In the genomic region with DNA sequence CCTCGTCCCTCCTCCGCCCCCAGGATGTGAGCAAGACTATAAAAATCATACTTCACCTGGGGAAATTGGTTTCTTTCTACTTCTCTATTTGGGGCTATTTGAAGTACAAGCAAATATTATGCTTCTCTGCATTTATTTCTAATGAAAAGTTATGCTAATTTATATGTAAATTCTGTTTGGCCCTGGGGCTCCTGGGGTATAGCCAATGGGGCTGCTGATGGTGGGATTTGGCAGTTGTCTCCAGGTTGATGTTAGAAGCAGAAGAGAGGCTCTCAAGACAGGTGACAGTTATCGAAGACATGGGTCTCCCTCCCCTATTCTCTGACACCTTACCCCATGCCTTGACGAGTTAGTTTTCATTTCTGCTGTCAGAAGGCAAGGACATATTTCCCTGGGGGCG, we compare ENCODE assay signal across 22 mouse cellular contexts. TPM values are rescaled to one million over a fixed set of nuclear protein-coding genes. Genes with fewer than 3 reads are reported as not detected.
A peak's percentile ranks its signal among the peaks of the same experiment; 100 is the strongest.
DNase-seq lines count a peak whose midpoint lies in the region; ATAC-seq lines count a peak whose summit lies in the region.
"Had no signal": no experiment of that assay in that cellular context is flagged by ENCODE, and none has a peak within 500 bp of the region (broad histone marks: within the 10 kb centered on the region; RNA-seq: fewer than 3 reads in every experiment).

No protein-coding gene starts in this region.

- 79% methylated on average over 5 of the region's 5 CpGs for WGBS in forebrain, embryonic 12.5 days
- 76% methylated on average over 5 of the region's 5 CpGs for WGBS in forebrain, embryonic 11.5 days
- WGBS in neural tube, embryonic 12.5 days: 75% methylated on average over 5 of the region's 5 CpGs
- 70% methylated on average over 5 of the region's 5 CpGs for WGBS in midbrain, embryonic 15.5 days

- no peak overlapping the region for H3K27ac ChIP-seq in forebrain, embryonic 12.5 days
- H3K27ac ChIP-seq in forebrain, embryonic 11.5 days (ENCODE audit: low read depth, low read length): no peak overlapping the region
- H3K27ac ChIP-seq in neural tube, embryonic 12.5 days: no peak overlapping the region
- 0 out of 2 replicates have a peak overlapping the region, but pooled peaks have one; percentile 88 for H3K27ac ChIP-seq in midbrain, embryonic 15.5 days
- H3K27ac ChIP-seq: kidney, postnatal 0 days; stomach, postnatal 0 days had no signal

- no peak overlapping the region for H3K9ac ChIP-seq in forebrain, embryonic 12.5 days
- no peak overlapping the region for H3K9ac ChIP-seq in forebrain, embryonic 11.5 days (ENCODE audit: low read length)
- H3K9ac ChIP-seq in neural tube, embryonic 12.5 days: no peak overlapping the region
- peak overlapping the region; percentile 47 for H3K9ac ChIP-seq in midbrain, embryonic 15.5 days

- peak overlapping the region; percentile 87 for H3K4me2 ChIP-seq in forebrain, embryonic 12.5 days
- no peak overlapping the region for H3K4me2 ChIP-seq in forebrain, embryonic 11.5 days (ENCODE audit: low read depth, low read length, severe bottlenecking)
- peak overlapping the region; percentile 77 for H3K4me2 ChIP-seq in neural tube, embryonic 12.5 days (replicated peaks)
- H3K4me2 ChIP-seq in midbrain, embryonic 15.5 days: peak overlapping the region; percentile 73

- no peak for ATAC-seq in forebrain, embryonic 12.5 days (ENCODE audit: low FRiP score)
- no peak for ATAC-seq in forebrain, embryonic 11.5 days (replicated peaks; ENCODE audit: low FRiP score)
- ATAC-seq in neural tube, embryonic 12.5 days (ENCODE audit: low FRiP score, low read depth): no peak
- no peak for ATAC-seq in midbrain, embryonic 15.5 days (replicated peaks)

- no peaks in the 10 kb centered on the region for H3K9me3 ChIP-seq in forebrain, embryonic 12.5 days
- H3K9me3 ChIP-seq in forebrain, embryonic 11.5 days (ENCODE audit: control insufficient read depth, low read length): no peaks in the 10 kb centered on the region
- H3K9me3 ChIP-seq in neural tube, embryonic 12.5 days: no peaks in the 10 kb centered on the region
- no peaks in the 10 kb centered on the region for H3K9me3 ChIP-seq in midbrain, embryonic 15.5 days

- H3K36me3 ChIP-seq in forebrain, embryonic 12.5 days (replicated peaks): no peaks in the 10 kb centered on the region
- H3K36me3 ChIP-seq in forebrain, embryonic 11.5 days (ENCODE audit: control insufficient read depth, insufficient read depth, low read length): no peaks in the 10 kb centered on the region
- no peaks in the 10 kb centered on the region for H3K36me3 ChIP-seq in neural tube, embryonic 12.5 days
- H3K36me3 ChIP-seq in midbrain, embryonic 15.5 days (replicated peaks): no peaks in the 10 kb centered on the region

- H3K4me1 ChIP-seq in forebrain, embryonic 12.5 days: peaks cover 25% of the 10 kb centered on the region
- H3K4me1 ChIP-seq in forebrain, embryonic 11.5 days (replicated peaks; ENCODE audit: control insufficient read depth, insufficient read depth, low read length): peaks cover 8% of the 10 kb centered on the region
- 0 out of 2 replicates have a peak, but pooled peaks cover 12% of the 10 kb centered on the region for H3K4me1 ChIP-seq in neural tube, embryonic 12.5 days
- H3K4me1 ChIP-seq in midbrain, embryonic 15.5 days: peaks cover 46% of the 10 kb centered on the region

- H3K27me3 ChIP-seq in forebrain, embryonic 12.5 days: peaks cover 41% of the 10 kb centered on the region
- peaks cover 6% of the 10 kb centered on the region for H3K27me3 ChIP-seq in forebrain, embryonic 11.5 days (ENCODE audit: control insufficient read depth, insufficient read depth, low read length)
- H3K27me3 ChIP-seq in neural tube, embryonic 12.5 days (replicated peaks): peaks cover 10% of the 10 kb centered on the region; the same call in 1 of the 2 replicates
- H3K27me3 ChIP-seq in midbrain, embryonic 15.5 days (replicated peaks): no peaks in the 10 kb centered on the region

- no peak for DNase-seq in forebrain, embryonic 11.5 days (ENCODE audit: low spot score)
- DNase-seq in neural tube, embryonic 10.5 days (ENCODE audit: extremely low spot score, low spot score): no peak
- no peak for DNase-seq in c-Kit-positive CD71-positive TER-119-positive erythroid progenitor cells, embryonic 14.5 days (ENCODE audit: low spot score)
- DNase-seq in gastrocnemius, postnatal 14 days: no peak
- DNase-seq in left cerebral cortex, postnatal 14 days (ENCODE audit: low spot score in 2 of 2): no peak
- DNase-seq: adrenal gland, adult 8-10 months; cerebellum, adult 11 months; gastrocnemius, postnatal 36 days; kidney, adult 11 months; layer of hippocampus, postnatal 36 days; left cerebral cortex, postnatal 4 days; liver; lung, postnatal 10 days; right cerebral cortex, postnatal 4 days; thymus, postnatal 14 days had no signal

- H3K4me3 ChIP-seq in forebrain, embryonic 12.5 days (replicated peaks): no peak overlapping the region; the same call in 1 of the 2 replicates
- no peak overlapping the region for H3K4me3 ChIP-seq in forebrain, embryonic 11.5 days (ENCODE audit: low read depth, low read length)
- no peak overlapping the region for H3K4me3 ChIP-seq in neural tube, embryonic 12.5 days
- H3K4me3 ChIP-seq in midbrain, embryonic 15.5 days: peak overlapping the region; percentile 60

- intact Hi-C loops in gastrocnemius, postnatal 14 days (cut with DNase I; ENCODE audit: low total_unique reads): no loop called here
- intact Hi-C loops in left cerebral cortex, postnatal 14 days (cut with DNase I): loop anchor here (5.0 to 10.0 kb wide), 2 partner anchors 78 to 296 kb away; no protein-coding TSS in a partner anchor

RNA-seq across cellular contexts. Expression of a gene that starts 2.2 kb away (rescaled TPM):
- 34.6 and 38.2 TPM in 2 replicates for polyA plus RNA-seq in forebrain, embryonic 12.5 days (2016; fragmentation: Nextera tagmentation; extraction: Ambion mirVana)
- 13.5 and 14.3 TPM in 2 replicates for polyA plus RNA-seq in forebrain, embryonic 11.5 days (2014; fragmentation: Nextera tagmentation; extraction: Ambion mirVana)
- 68.6 and 73.3 TPM in 2 replicates for polyA plus RNA-seq in neural tube, embryonic 12.5 days (2016; fragmentation: Nextera tagmentation; extraction: Ambion mirVana)
- 230 and 246 TPM in 2 replicates for polyA plus RNA-seq in midbrain, embryonic 15.5 days (2015; fragmentation: Nextera tagmentation; extraction: Ambion mirVana)
- total RNA-seq in gastrocnemius, postnatal 14 days (2021): 1 to 10 TPM; 2.6 to 3.0 TPM
- 100 to 1,000 TPM; 351 to 370 TPM for total RNA-seq in left cerebral cortex, postnatal 14 days (2021)
- total RNA-seq: hematopoietic stem cell, adult 5-6 weeks; megakaryocyte progenitor cell, adult 5-6 weeks had no signal
